Mouse (Mus musculus): Measurements from ENCODE around the gene Mtnr1b. TPM values are rescaled to one million over a fixed set of nuclear protein-coding genes. Genes with fewer than 3 reads are reported as not detected.

The Mtnr1b gene
- polyA plus RNA-seq (2016; fragmentation: Nextera tagmentation; extraction: Ambion mirVana) = not detected in 2 replicates

- no peak for DNase-seq (ENCODE audit: low spot score)
- peaks cover 3% of the 10 kb centered on the region; the same call in 1 of the 2 replicates for H3K4me1 ChIP-seq
- no peak within 1 kb of the TSS for H3K4me3 ChIP-seq
- H3K9me3 ChIP-seq (replicated peaks) = no peaks in the 10 kb centered on the region
- 53% methylated on average over 19 of the region's 19 CpGs for WGBS
- peaks cover 30% of the 10 kb centered on the region for H3K27me3 ChIP-seq (ENCODE audit: low read depth, poor library complexity, severe bottlenecking)
- no peak within 1 kb of the TSS for H3K27ac ChIP-seq
- H3K36me3 ChIP-seq = no peaks in the 10 kb centered on the region
Observed at GRCm38 (mm10) chr9:15874506-15875160, at the start of gene Mtnr1b. Gene Mtnr1b (minus strand): TSS chr9:15874556.

DNA sequence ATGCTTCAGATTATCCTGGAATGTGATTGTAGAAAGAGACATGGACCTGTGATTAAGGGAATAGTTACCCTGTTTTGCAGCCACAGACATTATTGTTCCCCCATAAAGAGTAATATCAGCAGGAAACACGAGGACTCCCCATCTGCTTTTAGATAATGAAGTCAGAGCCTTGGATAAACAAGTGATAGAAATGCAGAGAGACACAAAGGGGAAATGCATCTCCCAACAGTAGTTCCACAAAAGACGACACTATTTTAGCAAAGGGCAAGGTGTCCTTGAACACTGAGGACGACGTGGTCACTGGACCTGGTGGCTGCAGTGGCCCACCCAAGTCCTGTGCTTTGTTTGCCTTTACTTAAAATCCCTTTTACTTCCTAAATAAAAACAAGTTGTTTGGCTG is 45.9 kb upstream of the Mtnr1b start:
- H3K4me3 ChIP-seq = no peak overlapping the region
- no peaks in the 10 kb centered on the region for H3K9me3 ChIP-seq (replicated peaks)
- H3K27me3 ChIP-seq (ENCODE audit: low read depth, poor library complexity, severe bottlenecking) = no peaks in the 10 kb centered on the region
- H3K27ac ChIP-seq = no peak overlapping the region
- H3K4me1 ChIP-seq = no peaks in the 10 kb centered on the region
- 89% methylated on average over 4 of the region's 4 CpGs for WGBS
- H3K36me3 ChIP-seq = no peaks in the 10 kb centered on the region
- DNase-seq (ENCODE audit: low spot score) = no peak

GRCm38 (mm10) chr9:15919373-15920005 is 45.1 kb upstream of the Mtnr1b start:
- Histone ChIP-seq H3K36me3 (no peaks in the 10 kb centered on the region), H3K9me3 (replicated peaks) (no peaks in the 10 kb centered on the region), H3K4me3 (no peak overlapping the region), H3K27me3 (ENCODE audit: low read depth, poor library complexity, severe bottlenecking) (no peaks in the 10 kb centered on the region), H3K27ac (no peak overlapping the region), H3K4me1 (no peaks in the 10 kb centered on the region)
- WGBS = 67% methylated on average over 5 of the region's 5 CpGs
- DNase-seq (ENCODE audit: low spot score) = no peak

GRCm38 (mm10) chr9:15916600-15916999 is 42.2 kb upstream of the Mtnr1b start:
- Histone ChIP-seq H3K36me3 (no peaks in the 10 kb centered on the region), H3K9me3 (replicated peaks) (no peaks in the 10 kb centered on the region), H3K4me3 (no peak overlapping the region), H3K27me3 (ENCODE audit: low read depth, poor library complexity, severe bottlenecking) (no peaks in the 10 kb centered on the region), H3K27ac (no peak overlapping the region), H3K4me1 (no peaks in the 10 kb centered on the region)
- no peak for DNase-seq (ENCODE audit: low spot score)

DNA sequence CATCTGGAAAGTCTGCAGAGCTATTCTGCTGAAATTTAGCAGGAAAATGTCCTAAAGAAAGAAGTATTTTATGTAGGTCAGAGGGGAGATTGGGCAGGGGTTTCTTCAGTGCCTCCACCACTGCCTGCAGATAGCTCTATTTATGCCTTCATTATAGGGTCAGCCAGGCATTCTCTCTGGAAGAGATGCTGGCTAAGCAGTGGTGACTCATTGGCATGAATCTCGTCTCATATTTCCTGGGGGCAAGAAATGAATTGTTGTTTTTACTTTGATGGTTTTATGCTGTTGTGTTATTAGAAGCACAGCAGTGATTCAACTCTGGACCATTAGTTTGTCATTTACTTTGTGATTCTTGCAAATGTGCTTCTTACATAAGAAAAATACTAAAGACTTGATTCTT is 38.4 kb upstream of the Mtnr1b start:
- H3K27ac ChIP-seq = no peak overlapping the region
- no peaks in the 10 kb centered on the region for H3K4me1 ChIP-seq
- WGBS = 66% methylated on average over 1 of the region's 1 CpGs
- no peak overlapping the region for H3K4me3 ChIP-seq
- no peak for DNase-seq (ENCODE audit: low spot score)
- no peaks in the 10 kb centered on the region for H3K9me3 ChIP-seq (replicated peaks)
- no peaks in the 10 kb centered on the region for H3K27me3 ChIP-seq (ENCODE audit: low read depth, poor library complexity, severe bottlenecking)
- no peaks in the 10 kb centered on the region for H3K36me3 ChIP-seq

- H3K27ac ChIP-seq = no peak overlapping the region
- no peaks in the 10 kb centered on the region for H3K9me3 ChIP-seq (replicated peaks)
- no peaks in the 10 kb centered on the region for H3K27me3 ChIP-seq (ENCODE audit: low read depth, poor library complexity, severe bottlenecking)
- WGBS = 77% methylated on average over 2 of the region's 2 CpGs
- H3K4me3 ChIP-seq = no peak overlapping the region
- H3K4me1 ChIP-seq = no peaks in the 10 kb centered on the region
- H3K36me3 ChIP-seq = no peaks in the 10 kb centered on the region
- DNase-seq (ENCODE audit: low spot score) = no peak
Observed at GRCm38 (mm10) chr9:15909397-15910113, 35.2 kb upstream of the Mtnr1b start.

DNA sequence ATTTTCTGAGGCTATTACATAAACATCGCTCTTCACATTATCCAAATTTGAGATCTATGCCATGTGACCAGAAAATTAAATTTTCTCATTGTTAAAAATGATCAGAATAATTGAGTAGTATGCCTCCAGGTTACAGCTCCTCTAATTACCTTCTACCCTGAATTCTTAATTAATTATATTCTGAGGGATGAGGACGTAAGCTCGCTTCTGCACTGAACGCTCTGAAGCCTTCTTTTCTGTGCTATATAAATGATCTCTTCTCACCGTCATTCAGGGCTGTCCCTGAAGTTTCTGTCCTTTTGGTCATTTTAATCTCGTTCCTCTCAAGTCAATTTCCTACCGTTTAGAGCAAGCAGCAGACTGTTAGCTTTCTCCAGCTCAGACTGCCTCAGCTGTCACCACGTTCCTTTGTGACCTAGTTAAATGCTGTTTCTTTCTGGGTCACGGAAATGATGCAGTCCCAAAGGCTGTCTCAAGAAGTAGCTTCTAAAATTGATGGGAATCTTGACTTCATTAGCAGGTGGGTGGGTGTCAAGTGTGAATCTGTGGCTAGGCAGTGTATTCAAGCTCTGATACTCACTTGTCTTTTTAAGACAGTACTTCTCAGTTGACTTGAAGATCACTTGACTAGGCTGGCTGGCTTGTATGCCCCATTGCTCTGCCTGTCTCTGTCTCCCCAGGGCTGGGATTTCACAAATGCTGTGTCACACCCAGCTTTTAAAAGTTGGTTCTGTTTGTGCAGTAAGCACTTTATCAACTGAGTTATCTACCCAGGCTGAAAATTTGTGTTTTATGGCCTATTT is 29.8 kb upstream of the Mtnr1b start:
- Histone ChIP-seq H3K4me3 (no peak overlapping the region), H3K36me3 (no peaks in the 10 kb centered on the region), H3K27ac (no peak overlapping the region), H3K27me3 (ENCODE audit: low read depth, poor library complexity, severe bottlenecking) (no peaks in the 10 kb centered on the region), H3K9me3 (replicated peaks) (no peaks in the 10 kb centered on the region), H3K4me1 (no peaks in the 10 kb centered on the region)
- no peak for DNase-seq (ENCODE audit: low spot score)
- WGBS = 79% methylated on average over 9 of the region's 9 CpGs

DNA sequence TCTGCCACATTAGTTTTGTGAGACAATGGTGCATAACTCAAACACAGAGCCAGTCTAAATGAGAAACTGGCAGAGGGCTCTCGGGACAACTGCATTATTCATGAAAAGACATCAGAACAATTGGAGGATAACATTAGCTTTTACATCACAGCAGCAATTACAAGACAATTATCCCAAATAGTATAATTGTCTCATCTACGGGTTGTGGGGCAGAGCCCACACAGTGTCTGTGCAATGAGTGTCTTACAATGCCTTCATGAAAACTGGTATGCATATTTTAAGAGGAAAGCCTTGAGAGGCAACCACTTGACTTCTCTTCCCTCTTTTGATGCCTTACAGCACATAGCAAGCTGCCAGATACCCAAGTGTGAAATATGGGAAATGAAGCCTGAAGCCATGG is 23.8 kb upstream of the Mtnr1b start:
- Histone ChIP-seq H3K27me3 (ENCODE audit: low read depth, poor library complexity, severe bottlenecking) (no peaks in the 10 kb centered on the region), H3K4me3 (no peak overlapping the region), H3K36me3 (no peaks in the 10 kb centered on the region), H3K9me3 (replicated peaks) (no peaks in the 10 kb centered on the region), H3K27ac (no peak overlapping the region), H3K4me1 (no peaks in the 10 kb centered on the region)
- WGBS = 77% methylated on average over 2 of the region's 2 CpGs
- no peak for DNase-seq (ENCODE audit: low spot score)

- H3K36me3 ChIP-seq = no peaks in the 10 kb centered on the region
- no peaks in the 10 kb centered on the region for H3K27me3 ChIP-seq (ENCODE audit: low read depth, poor library complexity, severe bottlenecking)
- 73% methylated on average over 5 of the region's 5 CpGs for WGBS
- H3K9me3 ChIP-seq (replicated peaks) = no peaks in the 10 kb centered on the region
- H3K4me3 ChIP-seq = no peak overlapping the region
- no peak for DNase-seq (ENCODE audit: low spot score)
- H3K4me1 ChIP-seq = no peaks in the 10 kb centered on the region
- H3K27ac ChIP-seq = no peak overlapping the region
Observed at GRCm38 (mm10) chr9:15886756-15887155, 12.4 kb upstream of the Mtnr1b start.

DNA sequence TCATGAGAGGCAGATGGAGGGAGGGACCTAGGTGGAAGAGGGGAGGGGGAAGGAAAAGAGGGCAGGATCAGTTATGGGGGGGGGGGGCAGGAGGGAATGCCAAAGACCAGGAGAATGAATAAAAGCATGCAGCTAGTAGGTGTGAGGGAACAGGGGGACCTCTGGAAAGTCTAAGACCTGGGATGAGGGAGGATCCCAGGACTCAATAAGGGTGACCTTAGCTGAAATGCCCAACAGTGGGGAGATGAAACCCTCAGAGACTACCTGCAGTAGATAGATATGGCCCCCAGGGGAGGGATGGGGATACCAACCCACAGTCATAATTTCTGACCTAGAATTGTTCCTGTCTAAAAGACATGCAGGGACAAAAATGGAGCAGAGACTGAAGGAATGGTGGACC is 6.4 kb upstream of the Mtnr1b start:
- Histone ChIP-seq H3K4me3 (no peak overlapping the region), H3K9me3 (replicated peaks) (no peaks in the 10 kb centered on the region), H3K4me1 (no peaks in the 10 kb centered on the region), H3K27me3 (ENCODE audit: low read depth, poor library complexity, severe bottlenecking) (no peaks in the 10 kb centered on the region), H3K36me3 (no peaks in the 10 kb centered on the region), H3K27ac (no peak overlapping the region)
- no peak for DNase-seq (ENCODE audit: low spot score)

DNA sequence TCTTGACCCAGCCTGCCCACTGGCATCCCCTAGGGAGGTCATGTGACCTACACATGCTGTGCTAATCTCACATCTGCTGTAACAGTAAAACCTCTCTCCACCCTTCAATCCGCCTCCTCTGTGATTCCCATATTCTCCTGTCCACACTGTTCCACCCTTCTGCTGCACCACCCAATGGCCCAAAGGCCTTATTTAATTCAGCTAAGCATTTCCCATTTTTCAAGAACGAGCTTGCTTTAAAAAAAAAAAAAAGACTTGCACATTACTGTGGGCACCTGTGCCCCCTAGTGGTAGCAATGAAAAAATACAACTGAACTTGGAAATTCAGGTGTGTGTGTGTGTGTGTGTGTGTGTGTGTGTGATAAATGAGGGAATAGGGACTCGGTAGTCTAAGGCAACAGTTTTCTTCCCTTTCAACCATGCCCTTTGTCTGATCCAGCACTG is 5.8 kb upstream of the Mtnr1b start:
- Histone ChIP-seq H3K36me3 (no peaks in the 10 kb centered on the region), H3K27ac (no peak overlapping the region), H3K27me3 (ENCODE audit: low read depth, poor library complexity, severe bottlenecking) (peaks cover 3% of the 10 kb centered on the region; the same call in 1 of the 2 replicates), H3K4me1 (no peaks in the 10 kb centered on the region), H3K9me3 (replicated peaks) (no peaks in the 10 kb centered on the region), H3K4me3 (no peak overlapping the region)
- WGBS = 30% methylated on average over 3 of the region's 3 CpGs
- no peak for DNase-seq (ENCODE audit: low spot score)

GRCm38 (mm10) chr9:15870013-15870412 is 4.3 kb downstream of the Mtnr1b start:
- no peak overlapping the region for H3K4me3 ChIP-seq
- peaks cover 25% of the 10 kb centered on the region for H3K27me3 ChIP-seq (ENCODE audit: low read depth, poor library complexity, severe bottlenecking)
- H3K27ac ChIP-seq = no peak overlapping the region
- H3K4me1 ChIP-seq = peaks cover 19% of the 10 kb centered on the region
- no peaks in the 10 kb centered on the region for H3K9me3 ChIP-seq (replicated peaks)
- no peak for DNase-seq (ENCODE audit: low spot score)
- no peaks in the 10 kb centered on the region for H3K36me3 ChIP-seq
- 62% methylated on average over 4 of the region's 4 CpGs for WGBS

DNA sequence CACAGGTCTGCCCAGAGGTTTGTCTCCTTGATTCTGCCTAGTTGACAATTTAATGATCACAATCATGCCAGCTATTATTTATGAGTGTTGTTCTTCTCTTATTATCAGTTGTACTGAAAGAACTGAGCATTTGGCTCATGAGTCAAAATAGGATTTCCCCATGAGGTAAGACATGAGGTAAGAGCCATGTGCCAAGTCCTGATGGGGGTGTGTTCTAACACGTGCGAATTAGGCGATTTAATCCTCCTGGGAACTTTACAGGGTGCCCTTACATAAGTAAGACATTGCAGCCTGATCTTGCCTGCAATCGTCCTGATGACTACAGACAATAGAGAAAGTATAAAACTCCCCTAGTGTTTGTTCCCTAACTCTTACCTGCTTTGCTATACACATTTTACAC is 4.9 kb downstream of the Mtnr1b start:
- no peak overlapping the region for H3K4me3 ChIP-seq
- WGBS = 77% methylated on average over 4 of the region's 4 CpGs
- no peaks in the 10 kb centered on the region for H3K36me3 ChIP-seq
- peaks cover 19% of the 10 kb centered on the region for H3K27me3 ChIP-seq (ENCODE audit: low read depth, poor library complexity, severe bottlenecking)
- no peak overlapping the region for H3K27ac ChIP-seq
- H3K4me1 ChIP-seq = peaks cover 19% of the 10 kb centered on the region
- no peak for DNase-seq (ENCODE audit: low spot score)
- H3K9me3 ChIP-seq (replicated peaks) = no peaks in the 10 kb centered on the region
